Mouse (Mus musculus) ES-E14 (cell line): Measurements from ENCODE around the gene Cpb2.

Experiments used
- CHD2 ChIP-seq: IDR thresholded peaks from 2 replicates; pipeline ENCODE4 v1.6.1; 2014; ENCODE audit warnings: mild to moderate bottlenecking, low read depth, low read length, inconsistent platforms
- HCFC1 ChIP-seq: IDR thresholded peaks from 2 replicates; pipeline ENCODE4 v1.6.1; 2012; ENCODE audit warnings: low read length, inconsistent platforms, borderline replicate concordance; ENCODE audit not compliant: insufficient read depth
- ZC3H11A ChIP-seq: IDR thresholded peaks from 2 replicates; pipeline ENCODE4 v1.6.1; 2012; ENCODE audit warnings: low read depth, mild to moderate bottlenecking, inconsistent platforms, low read length, borderline replicate concordance

DNA sequence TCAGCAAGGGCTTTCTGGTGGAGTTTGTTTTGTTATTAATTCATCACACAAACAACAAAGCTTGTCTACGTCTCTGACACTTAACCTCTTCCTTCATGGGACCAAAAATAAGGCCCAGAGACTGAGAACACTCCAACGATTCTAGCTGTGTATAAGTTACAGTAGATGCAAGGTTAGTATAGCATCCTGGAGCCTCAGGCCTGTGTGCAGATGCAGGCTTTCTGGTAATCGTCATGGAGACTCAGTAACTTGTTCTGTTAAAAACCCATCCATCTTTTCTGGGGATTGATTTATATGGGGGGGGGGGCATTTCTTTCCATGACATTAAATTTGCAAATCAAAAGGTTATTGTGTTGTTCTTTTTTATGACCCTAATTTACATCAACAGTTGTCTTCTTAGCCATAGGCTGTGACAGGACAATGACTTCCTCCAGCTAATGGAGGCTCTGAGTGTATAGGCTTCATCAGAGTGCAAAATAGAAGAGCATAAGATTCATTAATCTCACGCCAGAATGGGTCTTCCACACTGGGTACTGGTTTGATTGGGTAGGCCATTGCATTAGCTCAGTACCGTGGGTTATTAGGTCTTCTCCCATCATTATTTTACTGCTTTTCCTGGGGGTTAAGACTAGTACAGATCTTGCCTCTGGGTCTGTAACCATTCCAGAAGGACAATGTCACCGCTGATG lies 36.6 kb upstream of the Cpb2 start:
- no peak for TF ChIP-seq CHD2
- no peak for TF ChIP-seq HCFC1
- no peak for TF ChIP-seq ZC3H11A
